Mouse (Mus musculus) neural tube, embryonic 13.5 days (tissue): ENCODE results near the gene AL732309.1. TPM values are rescaled to one million over a fixed set of nuclear protein-coding genes. Genes with fewer than 3 reads are reported as not detected.

Source experiments
- ATAC-seq: fragments of 200-750 bp; cut with Nextera tagmentation; 2 replicates; pipeline ENCODE4 v1.8.0; 2017; ENCODE audit warnings: low read depth, mild to moderate bottlenecking, moderate TSS enrichment, moderate library complexity
- H3K27ac ChIP-seq: fragments of 300-500 bp; sonication (generic); replicated peaks from 2 replicates; pipeline ENCODE4 v1.5.1; 2015; ENCODE audit warnings: moderate library complexity, mild to moderate bottlenecking, inconsistent platforms
- H3K27me3 ChIP-seq: fragments of 300-500 bp; sonication (generic); 2 replicates; pipeline ENCODE4 v1.6.1; 2015; ENCODE audit warnings: mild to moderate bottlenecking, inconsistent platforms
- H3K36me3 ChIP-seq: fragments of 300-500 bp; sonication (generic); 2 replicates; pipeline ENCODE4 v1.6.1; 2015; ENCODE audit warnings: mild to moderate bottlenecking, inconsistent platforms
- H3K4me1 ChIP-seq: fragments of 300-500 bp; sonication (generic); replicated peaks from 2 replicates; pipeline ENCODE4 v1.6.1; 2015; ENCODE audit warnings: inconsistent platforms
- H3K4me2 ChIP-seq: fragments of 300-500 bp; sonication (generic); 2 replicates; pipeline ENCODE4 v1.6.1; 2015; ENCODE audit warnings: inconsistent platforms, mild to moderate bottlenecking, moderate library complexity
- H3K4me3 ChIP-seq: fragments of 300-500 bp; sonication (generic); 2 replicates; pipeline ENCODE4 v1.5.1; 2015; ENCODE audit warnings: mild to moderate bottlenecking, inconsistent platforms
- H3K9ac ChIP-seq: fragments of 300-500 bp; sonication (generic); 2 replicates; pipeline ENCODE4 v1.6.1; 2015; ENCODE audit warnings: moderate library complexity, mild to moderate bottlenecking, inconsistent platforms
- H3K9me3 ChIP-seq: fragments of 300-500 bp; sonication (generic); 2 replicates; pipeline ENCODE4 v1.6.1; 2016; ENCODE audit warnings: inconsistent platforms
- WGBS: fragments of 180-500 bp; shearing (Covaris S2); methylation state at CpG from one replicate; pipeline ENCODE4 v1.1.7; 2015; 5-methylcytosine and 5-hydroxymethylcytosine counted together
- polyA plus RNA-seq: library from polyadenylated mRNA; unstranded; fragments of >200 nt; fragmentation: Nextera tagmentation; extraction: Ambion mirVana; gene quantifications from 2 replicates; pipeline ENCODE4 v1.2.1, GENCODE M21; 2015

Gene AL732309.1
- polyA plus RNA-seq, 1 experiment from 2014 or later: 5.3 TPM

GRCm38 (mm10) chr2:25252331-25252730 lies 5.7 kb upstream of the AL732309.1 start:
- no peak overlapping the region for H3K4me3 ChIP-seq
- no peak overlapping the region for H3K27ac ChIP-seq
- H3K4me1 ChIP-seq: peaks cover 25% of the 10 kb centered on the region
- H3K4me2 ChIP-seq: no peak overlapping the region
- H3K9me3 ChIP-seq: no peaks in the 10 kb centered on the region
- peaks cover 59% of the 10 kb centered on the region for H3K36me3 ChIP-seq
- 85% methylated on average over 1 of the region's 1 CpGs for WGBS
- H3K9ac ChIP-seq: no peak overlapping the region
- H3K27me3 ChIP-seq: no peaks in the 10 kb centered on the region
- ATAC-seq: no peak

- Histone ChIP-seq H3K27me3 (peaks cover 11% of the 10 kb centered on the region; the same call in 1 of the 2 replicates), H3K4me1 (peaks cover 33% of the 10 kb centered on the region), H3K9ac (no peak overlapping the region), H3K36me3 (peaks cover 49% of the 10 kb centered on the region), H3K4me2 (no peak overlapping the region), H3K9me3 (no peaks in the 10 kb centered on the region), H3K27ac (no peak overlapping the region), H3K4me3 (no peak overlapping the region)
- WGBS: 90% methylated on average over 4 of the region's 4 CpGs
- ATAC-seq: no peak
These were observed 2.5 kb downstream of the AL732309.1 start for GRCm38 (mm10) chr2:25244144-25244543.

GRCm38 (mm10) chr2:25243342-25243741 lies 3.3 kb downstream of the AL732309.1 start:
- H3K4me1 ChIP-seq: peaks cover 33% of the 10 kb centered on the region
- 77% methylated on average over 8 of the region's 8 CpGs for WGBS
- peak overlapping the region; percentile 67 for H3K4me3 ChIP-seq
- no peak for ATAC-seq
- H3K36me3 ChIP-seq: peaks cover 41% of the 10 kb centered on the region
- peaks cover 11% of the 10 kb centered on the region; the same call in 1 of the 2 replicates for H3K27me3 ChIP-seq
- H3K4me2 ChIP-seq: peak overlapping the region; percentile 85
- H3K9ac ChIP-seq: peak overlapping the region; percentile 87
- no peak overlapping the region for H3K27ac ChIP-seq
- no peaks in the 10 kb centered on the region for H3K9me3 ChIP-seq

GRCm38 (mm10) chr2:25242101-25242506 lies 4.6 kb downstream of the AL732309.1 start, which contains the start of the genes Rnf208 and Cysrt1:
Gene Rnf208 (plus strand): TSS chr2:25242255.
Gene Cysrt1 (minus strand): TSS chr2:25242452.
- Histone ChIP-seq H3K9ac (peak within 1 kb of the TSS; percentile 87), H3K4me2 (peak within 1 kb of the TSS; percentile 85), H3K27ac (peak within 1 kb of the TSS; percentile 69), H3K27me3 (peaks cover 11% of the 10 kb centered on the region), H3K4me3 (peak within 1 kb of the TSS; percentile 67), H3K9me3 (no peaks in the 10 kb centered on the region), H3K36me3 (peaks cover 30% of the 10 kb centered on the region), H3K4me1 (peaks cover 33% of the 10 kb centered on the region)
- WGBS: 0% methylated on average over 55 of the region's 59 CpGs
- peak; percentile 47 for ATAC-seq

GRCm38 (mm10) chr2:25241438-25241775 lies 5.3 kb downstream of the AL732309.1 start:
- peaks cover 11% of the 10 kb centered on the region for H3K27me3 ChIP-seq
- peak overlapping the region; percentile 85 for H3K4me2 ChIP-seq
- H3K4me3 ChIP-seq: peak overlapping the region; percentile 67
- H3K4me1 ChIP-seq: peaks cover 33% of the 10 kb centered on the region
- no peaks in the 10 kb centered on the region for H3K9me3 ChIP-seq
- peak overlapping the region; percentile 87 for H3K9ac ChIP-seq
- H3K27ac ChIP-seq: peak overlapping the region; percentile 69
- peaks cover 23% of the 10 kb centered on the region for H3K36me3 ChIP-seq
- 22% methylated on average over 6 of the region's 6 CpGs for WGBS
- peak; percentile 45 for ATAC-seq

GRCm38 (mm10) chr2:25240723-25241437 lies 5.8 kb downstream of the AL732309.1 start:
- Histone ChIP-seq H3K27me3 (peaks cover 11% of the 10 kb centered on the region), H3K4me1 (peaks cover 33% of the 10 kb centered on the region), H3K9ac (peak overlapping the region; percentile 87), H3K27ac (peak overlapping the region; percentile 69), H3K9me3 (no peaks in the 10 kb centered on the region), H3K4me3 (peak overlapping the region; percentile 67), H3K4me2 (peak overlapping the region; percentile 85), H3K36me3 (peaks cover 18% of the 10 kb centered on the region)
- ATAC-seq: peak; percentile 80
- WGBS: 1% methylated on average over 29 of the region's 29 CpGs

- H3K27me3 ChIP-seq: peaks cover 11% of the 10 kb centered on the region
- 53% methylated on average over 8 of the region's 8 CpGs for WGBS
- peaks cover 33% of the 10 kb centered on the region for H3K4me1 ChIP-seq
- peak overlapping the region; percentile 87 for H3K9ac ChIP-seq
- no peaks in the 10 kb centered on the region for H3K9me3 ChIP-seq
- peak overlapping the region; percentile 67 for H3K4me3 ChIP-seq
- H3K36me3 ChIP-seq: peaks cover 12% of the 10 kb centered on the region; the same call in 1 of the 2 replicates
- H3K4me2 ChIP-seq: peak overlapping the region; percentile 85
- H3K27ac ChIP-seq: peak overlapping the region; percentile 69
- ATAC-seq: peak; percentile 2; the same call in 1 of the 2 replicates
These were observed 6.4 kb downstream of the AL732309.1 start for GRCm38 (mm10) chr2:25240310-25240709.

GRCm38 (mm10) chr2:25239766-25240165 lies 6.9 kb downstream of the AL732309.1 start:
- H3K27ac ChIP-seq: no peak overlapping the region
- WGBS: 88% methylated on average over 3 of the region's 3 CpGs

GRCm38 (mm10) chr2:25238106-25238505 lies 8.6 kb downstream of the AL732309.1 start:
- H3K27me3 ChIP-seq: peaks cover 10% of the 10 kb centered on the region
- no peak for ATAC-seq
- H3K9ac ChIP-seq: no peak overlapping the region
- no peak overlapping the region for H3K4me3 ChIP-seq
- H3K36me3 ChIP-seq: no peaks in the 10 kb centered on the region
- peaks cover 27% of the 10 kb centered on the region for H3K4me1 ChIP-seq
- H3K4me2 ChIP-seq: no peak overlapping the region
- H3K9me3 ChIP-seq: no peaks in the 10 kb centered on the region
- no peak overlapping the region for H3K27ac ChIP-seq

More at GRCm38 (mm10) chr2:25239766-25240165, 6.9 kb downstream of the AL732309.1 start:
- Histone ChIP-seq H3K4me1 (peaks cover 33% of the 10 kb centered on the region), H3K36me3 (0 out of 2 replicates have a peak, but pooled peaks cover 7% of the 10 kb centered on the region), H3K27me3 (peaks cover 11% of the 10 kb centered on the region), H3K9ac (no peak overlapping the region), H3K4me2 (no peak overlapping the region), H3K4me3 (no peak overlapping the region), H3K9me3 (no peaks in the 10 kb centered on the region)
- no peak for ATAC-seq

- WGBS: 68% methylated on average over 4 of the region's 4 CpGs
- ATAC-seq: no peak
- H3K27ac ChIP-seq: no peak overlapping the region
These were observed 9.1 kb downstream of the AL732309.1 start for GRCm38 (mm10) chr2:25237522-25237921.

GRCm38 (mm10) chr2:25236614-25237013 lies 10.0 kb downstream of the AL732309.1 start, which contains the start of gene Rnf224:
Gene Rnf224 (minus strand): TSS chr2:25236787.
- Histone ChIP-seq H3K36me3 (no peaks in the 10 kb centered on the region), H3K9me3 (no peaks in the 10 kb centered on the region), H3K4me1 (peaks cover 13% of the 10 kb centered on the region), H3K27ac (no peak within 1 kb of the TSS), H3K4me3 (no peak within 1 kb of the TSS), H3K4me2 (no peak within 1 kb of the TSS), H3K27me3 (peaks cover 6% of the 10 kb centered on the region), H3K9ac (no peak within 1 kb of the TSS)
- ATAC-seq: no peak
- 37% methylated on average over 8 of the region's 8 CpGs for WGBS

More at GRCm38 (mm10) chr2:25237522-25237921, 9.1 kb downstream of the AL732309.1 start:
- H3K9ac ChIP-seq: no peak overlapping the region
- H3K4me2 ChIP-seq: no peak overlapping the region
- H3K4me3 ChIP-seq: no peak overlapping the region
- peaks cover 6% of the 10 kb centered on the region for H3K27me3 ChIP-seq
- peaks cover 22% of the 10 kb centered on the region for H3K4me1 ChIP-seq
- no peaks in the 10 kb centered on the region for H3K9me3 ChIP-seq
- no peaks in the 10 kb centered on the region for H3K36me3 ChIP-seq

- H3K9me3 ChIP-seq: no peaks in the 10 kb centered on the region
- ATAC-seq: no peak
- no peak overlapping the region for H3K4me2 ChIP-seq
- H3K9ac ChIP-seq: no peak overlapping the region
- no peaks in the 10 kb centered on the region for H3K36me3 ChIP-seq
- no peak overlapping the region for H3K4me3 ChIP-seq
- H3K27me3 ChIP-seq: no peaks in the 10 kb centered on the region; the same call in 1 of the 2 replicates
- no peaks in the 10 kb centered on the region for H3K4me1 ChIP-seq
- H3K27ac ChIP-seq: no peak overlapping the region
- WGBS: 81% methylated on average over 5 of the region's 5 CpGs
These were observed 12.0 kb downstream of the AL732309.1 start for GRCm38 (mm10) chr2:25234551-25235220.
